Mouse (Mus musculus) myocyte (in vitro differentiated cells): ENCODE data around the gene Zfp384. TPM values are rescaled to one million over a fixed set of nuclear protein-coding genes. Genes with fewer than 3 reads are reported as not detected.
A peak's percentile ranks its signal among the peaks of the same experiment; 100 is the strongest.

Experiments
- H3K27me3 ChIP-seq: one replicate; pipeline ENCODE4 v1.6.1; 2011; ENCODE audit not compliant: control insufficient read depth, insufficient read depth, insufficient read length
- H3K36me3 ChIP-seq: one replicate; pipeline ENCODE4 v1.6.1; 2011; ENCODE audit not compliant: control insufficient read depth, insufficient read depth
- H3K4me2 ChIP-seq: one replicate; pipeline ENCODE4 v1.6.1; 2011; ENCODE audit warnings: low read depth, control low read depth
- H3K4me3 ChIP-seq: one replicate; pipeline ENCODE4 v1.5.1; 2011; ENCODE audit warnings: mild to moderate bottlenecking, control low read depth, moderate library complexity
- H3K79me2 ChIP-seq: one replicate; pipeline ENCODE4 v1.6.1; 2011; ENCODE audit not compliant: control insufficient read depth, insufficient read depth
- H3ac ChIP-seq: one replicate; pipeline ENCODE4 v1.6.1; 2011; ENCODE audit not compliant: control insufficient read depth, insufficient read length
- CEBPB ChIP-seq: IDR thresholded peaks from 2 replicates; pipeline ENCODE4 v1.6.1; 2011; ENCODE audit warnings: mild to moderate bottlenecking, moderate library complexity; ENCODE audit not compliant: poor library complexity, insufficient read depth, severe bottlenecking
- E2F4 ChIP-seq: IDR thresholded peaks from one replicate; pipeline ENCODE4 v1.6.1; 2011; ENCODE audit warnings: mild to moderate bottlenecking, control low read depth, moderate library complexity; ENCODE audit not compliant: insufficient read depth
- MAX ChIP-seq: IDR thresholded peaks from one replicate; pipeline ENCODE4 v1.6.1; 2011; ENCODE audit warnings: low read depth, mild to moderate bottlenecking, control low read depth
- MYOD1 ChIP-seq, 3 experiments: IDR thresholded peaks; one replicate each; pipeline ENCODE4 v1.6.1; 2011; ENCODE audit warnings: control low read depth in 2 of 3, low read depth in 2 of 3, mild to moderate bottlenecking in 2 of 3, moderate library complexity in 1 of 3; ENCODE audit not compliant: insufficient read length in 2 of 3, control insufficient read depth in 1 of 3
- MYOG ChIP-seq, 3 experiments: IDR thresholded peaks; one replicate each; pipeline ENCODE4 v1.6.1; 2011; ENCODE audit warnings: control low read depth in 2 of 3, low read depth in 2 of 3, mild to moderate bottlenecking in 2 of 3; ENCODE audit not compliant: insufficient read length in 2 of 3, control insufficient read depth in 1 of 3, insufficient read depth in 1 of 3
- POLR2A ChIP-seq: IDR thresholded peaks from one replicate; pipeline ENCODE4 v1.6.1; 2011; ENCODE audit warnings: low read depth, mild to moderate bottlenecking, control low read depth, moderate library complexity; ENCODE audit not compliant: insufficient read length
- POLR2AphosphoS2 ChIP-seq: IDR thresholded peaks from one replicate; pipeline ENCODE4 v1.6.1; 2011; ENCODE audit warnings: low read depth, control low read depth; ENCODE audit not compliant: insufficient read length
- REST ChIP-seq: IDR thresholded peaks from one replicate; pipeline ENCODE4 v1.6.1; 2011; ENCODE audit warnings: mild to moderate bottlenecking, control low read depth, moderate library complexity; ENCODE audit not compliant: insufficient read depth, insufficient read length
- SRF ChIP-seq: IDR thresholded peaks from one replicate; pipeline ENCODE4 v1.6.1; 2011; ENCODE audit warnings: low read depth; ENCODE audit not compliant: control insufficient read depth, insufficient read length
- TCF12 ChIP-seq: IDR thresholded peaks from one replicate; pipeline ENCODE4 v1.6.1; 2011; ENCODE audit warnings: mild to moderate bottlenecking, control low read depth; ENCODE audit not compliant: poor library complexity, insufficient read depth, severe bottlenecking
- TCF3 ChIP-seq: IDR thresholded peaks from one replicate; pipeline ENCODE4 v1.6.1; 2011; ENCODE audit warnings: low read depth, control low read depth; ENCODE audit not compliant: insufficient read length
- USF1 ChIP-seq: IDR thresholded peaks from one replicate; pipeline ENCODE4 v1.6.1; 2011; ENCODE audit warnings: low read depth, mild to moderate bottlenecking, control low read depth, moderate library complexity
- polyA plus RNA-seq: library from polyadenylated mRNA; unstranded; fragments of >200 nt; fragmentation: generic; extraction: Trizol; gene quantifications from one replicate; pipeline ENCODE4 v1.2.1, GENCODE M21; 2012; ENCODE audit warnings: missing spikeins

Zfp384 gene
- polyA plus RNA-seq = 20.8 TPM

DNA sequence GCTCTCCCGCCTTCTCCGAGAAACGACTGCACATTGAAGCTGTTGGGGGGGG lies at the start of gene Zfp384:
Zfp384 (plus strand) TSS at position 17 of the 52 bp plus-strand sequence.
- peak within 1 kb of the TSS; percentile 97 for H3K4me2 ChIP-seq
- peaks cover 13% of the 10 kb centered on the region for H3K36me3 ChIP-seq
- no peaks in the 10 kb centered on the region for H3K27me3 ChIP-seq
- H3ac ChIP-seq = peak within 1 kb of the TSS; percentile 94
- H3K4me3 ChIP-seq = peak within 1 kb of the TSS; percentile 60
- peaks cover 45% of the 10 kb centered on the region for H3K79me2 ChIP-seq
- no peak for TF ChIP-seq TCF3
- no peak for TF ChIP-seq MYOD1 (IDR thresholded peaks at IDR 0.05; ENCODE audit: control insufficient read depth in 1 of 3, insufficient read length in 2 of 3, low read depth in 2 of 3)
- TF ChIP-seq POLR2AphosphoS2 = no peak
- TF ChIP-seq TCF12 = no peak
- TF ChIP-seq MYOG (IDR thresholded peaks at IDR 0.05; ENCODE audit: control insufficient read depth in 1 of 3, insufficient read depth in 1 of 3, insufficient read length in 2 of 3, low read depth in 2 of 3) = no peak
- no peak for TF ChIP-seq USF1
- TF ChIP-seq REST = no peak
- no peak for TF ChIP-seq SRF
- no peak for TF ChIP-seq CEBPB
- no peak for TF ChIP-seq E2F4
- no peak for TF ChIP-seq POLR2A
- no peak for TF ChIP-seq MAX

DNA sequence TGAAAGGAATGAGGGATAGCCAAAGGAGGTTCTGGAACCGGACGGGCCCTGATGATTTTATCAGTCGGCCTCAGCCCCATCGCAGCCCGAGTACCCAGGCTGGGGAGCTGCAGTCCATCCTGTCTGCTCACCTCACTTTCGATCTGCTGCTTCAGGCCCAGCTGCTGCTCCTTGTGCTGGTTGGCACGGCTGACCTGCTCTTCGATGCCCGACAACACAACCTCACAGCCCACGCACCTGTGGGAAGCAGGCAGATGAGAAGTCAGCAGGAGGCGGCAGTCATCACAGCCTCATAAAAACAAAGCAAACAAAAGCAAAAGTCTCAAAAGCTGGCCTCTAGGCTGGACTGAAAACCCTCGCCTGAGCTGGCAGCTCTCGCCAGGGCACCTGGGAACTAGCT lies 49.0 kb upstream of the Zfp384 start:
- Histone ChIP-seq H3ac (no peak overlapping the region), H3K4me2 (no peak overlapping the region), H3K27me3 (no peaks in the 10 kb centered on the region), H3K79me2 (peaks cover 8% of the 10 kb centered on the region), H3K4me3 (no peak overlapping the region), H3K36me3 (peaks cover 25% of the 10 kb centered on the region)
- TF ChIP-seq MYOG (IDR thresholded peaks at IDR 0.05; ENCODE audit: control insufficient read depth in 1 of 3, insufficient read depth in 1 of 3, insufficient read length in 2 of 3, low read depth in 2 of 3) (no peak), USF1 (no peak), REST (no peak), MYOD1 (IDR thresholded peaks at IDR 0.05; ENCODE audit: control insufficient read depth in 1 of 3, insufficient read length in 2 of 3, low read depth in 2 of 3) (no peak), SRF (no peak)

GRCm38 (mm10) chr6:124961021-124961420 lies 47.9 kb upstream of the Zfp384 start:
- Histone ChIP-seq H3K4me3 (no peak overlapping the region), H3K79me2 (peaks cover 11% of the 10 kb centered on the region), H3K36me3 (peaks cover 25% of the 10 kb centered on the region), H3K4me2 (no peak overlapping the region), H3K27me3 (no peaks in the 10 kb centered on the region), H3ac (no peak overlapping the region)
- peak; percentile 26 for TF ChIP-seq POLR2AphosphoS2
- TF ChIP-seq SRF = no peak

DNA sequence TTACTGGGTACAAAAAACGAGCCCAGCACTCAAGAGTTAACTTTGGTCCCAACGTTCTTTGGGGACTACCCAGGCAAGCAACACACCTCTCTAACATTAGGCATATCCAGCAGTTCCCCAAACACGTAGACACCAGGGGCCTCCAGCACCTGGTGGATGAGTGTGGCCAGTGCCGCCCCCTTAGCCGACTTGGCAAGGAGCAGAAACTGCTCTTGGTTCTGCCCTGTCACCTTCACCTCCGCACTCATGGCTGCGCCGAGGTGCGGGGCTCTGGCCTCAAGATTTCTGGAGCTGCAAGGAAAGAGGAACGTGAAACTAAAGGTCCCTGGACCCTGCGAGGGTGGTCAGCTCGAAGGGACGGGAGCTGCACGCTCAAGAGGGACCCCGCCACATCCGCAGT lies 44.3 kb upstream of the Zfp384 start:
- TF ChIP-seq TCF12 (no peak), MYOG (IDR thresholded peaks at IDR 0.05; ENCODE audit: control insufficient read depth in 1 of 3, insufficient read depth in 1 of 3, insufficient read length in 2 of 3, low read depth in 2 of 3) (no peak), E2F4 (no peak), MYOD1 (IDR thresholded peaks at IDR 0.05; ENCODE audit: control insufficient read depth in 1 of 3, insufficient read length in 2 of 3, low read depth in 2 of 3) (no peak), CEBPB (no peak), TCF3 (no peak), MAX (no peak), REST (no peak), SRF (no peak), USF1 (no peak)
- Histone ChIP-seq H3ac (peak overlapping the region; percentile 32), H3K27me3 (no peaks in the 10 kb centered on the region), H3K4me2 (peak overlapping the region; percentile 99), H3K36me3 (peaks cover 10% of the 10 kb centered on the region), H3K4me3 (peak overlapping the region; percentile 75), H3K79me2 (peaks cover 18% of the 10 kb centered on the region)

DNA sequence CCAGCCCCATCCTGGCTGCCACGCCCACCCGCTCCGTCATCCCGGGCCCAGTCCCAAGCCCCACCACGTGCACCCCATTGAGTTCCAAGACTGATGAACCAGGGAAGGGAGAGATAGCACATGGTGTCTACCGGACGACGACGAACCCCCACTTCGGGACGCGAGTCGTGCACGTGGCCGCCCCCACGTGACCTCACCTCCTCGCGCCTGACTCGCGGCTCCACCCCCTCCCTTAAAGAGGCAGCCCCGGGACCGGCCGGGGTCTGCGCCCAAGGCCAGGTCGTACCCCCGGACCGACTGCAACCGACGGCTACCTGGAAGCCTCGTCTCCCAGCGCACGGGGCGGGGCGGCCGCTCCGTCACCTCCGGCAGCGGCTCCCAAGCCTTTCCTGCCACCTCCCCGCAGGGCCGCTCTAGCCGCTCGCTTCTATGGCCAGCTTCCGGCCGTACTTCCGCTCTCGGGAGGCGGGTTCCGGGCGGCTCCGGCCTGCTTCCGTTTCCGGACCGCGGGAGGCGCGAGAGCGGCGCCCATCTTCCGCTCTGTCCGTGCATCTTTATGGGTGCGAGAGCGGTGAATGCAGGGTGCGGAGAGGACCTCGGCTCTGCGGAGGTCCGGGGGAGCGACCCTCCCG lies 43.7 kb upstream of the Zfp384 start, which contains the start of gene Cops7a:
Cops7a (minus strand) TSS at position 451 of the 632 bp plus-strand sequence.
- Histone ChIP-seq H3K27me3 (no peaks in the 10 kb centered on the region), H3ac (peak within 1 kb of the TSS; percentile 32), H3K4me3 (peak within 1 kb of the TSS; percentile 75), H3K36me3 (peaks cover 4% of the 10 kb centered on the region), H3K4me2 (peak within 1 kb of the TSS; percentile 99), H3K79me2 (peaks cover 18% of the 10 kb centered on the region)
- TF ChIP-seq E2F4 (peak; percentile 25), TCF12 (no peak), CEBPB (no peak), SRF (peak; percentile 69), POLR2A (peak; percentile 78), USF1 (peak; percentile 93), MAX (peak; percentile 95), MYOG (IDR thresholded peaks at IDR 0.05; ENCODE audit: control insufficient read depth in 1 of 3, insufficient read depth in 1 of 3, insufficient read length in 2 of 3, low read depth in 2 of 3) (no peak), MYOD1 (IDR thresholded peaks at IDR 0.05; ENCODE audit: control insufficient read depth in 1 of 3, insufficient read length in 2 of 3, low read depth in 2 of 3) (peak in 1 of 3 experiments; percentile 20), POLR2AphosphoS2 (peak; percentile 80), REST (no peak), TCF3 (peak; percentile 0)
